Mouse (Mus musculus): ENCODE data around the gene Filip1l.
"Not testable (repeated sequence)": the region's sequence is repeated elsewhere in the genome, so short reads cannot be mapped to it uniquely, and the experiment has no call there.

Gene Filip1l

DNA sequence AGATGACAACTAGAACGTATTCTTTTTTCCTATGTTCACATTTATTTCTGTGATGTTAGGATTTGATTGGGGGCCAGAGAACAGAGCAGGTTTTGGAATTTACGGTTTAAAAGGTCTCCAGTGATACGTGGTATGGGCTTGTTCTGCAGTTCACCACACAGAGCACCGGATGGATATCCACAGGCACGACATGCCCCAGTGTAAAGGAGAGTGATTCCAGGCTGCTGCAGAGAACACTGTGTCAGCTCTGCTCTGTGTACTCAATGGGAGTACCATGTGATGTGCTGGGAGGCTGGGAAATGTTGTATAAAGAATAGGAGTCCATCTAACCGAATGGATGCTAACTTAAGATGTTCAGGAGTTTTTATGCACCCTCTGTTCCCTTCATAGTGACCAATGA is 1.0 kb downstream of the Filip1l start:
- DNase-seq (ENCODE audit: low read depth): no peak

DNA sequence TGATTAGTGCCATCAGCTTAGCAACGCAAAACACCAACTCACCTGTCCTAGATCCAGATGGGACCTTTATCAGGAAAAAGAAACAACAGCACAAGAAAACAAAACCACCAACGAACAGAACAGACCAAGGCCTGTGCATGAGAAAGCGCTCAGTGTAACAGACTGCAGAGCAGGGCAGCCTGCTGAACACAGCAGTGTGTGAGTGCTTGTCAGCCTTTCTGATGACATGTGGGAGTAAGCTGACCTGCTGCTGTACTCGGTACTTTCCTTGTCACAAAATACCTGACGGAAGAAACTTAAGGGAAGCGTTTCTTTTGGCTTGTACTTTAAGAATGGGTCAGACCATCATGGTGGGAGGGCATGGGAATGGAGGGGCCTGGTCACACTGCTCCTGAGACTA is 3.6 kb downstream of the Filip1l start:
- no peak for DNase-seq (ENCODE audit: low read depth)

DNA sequence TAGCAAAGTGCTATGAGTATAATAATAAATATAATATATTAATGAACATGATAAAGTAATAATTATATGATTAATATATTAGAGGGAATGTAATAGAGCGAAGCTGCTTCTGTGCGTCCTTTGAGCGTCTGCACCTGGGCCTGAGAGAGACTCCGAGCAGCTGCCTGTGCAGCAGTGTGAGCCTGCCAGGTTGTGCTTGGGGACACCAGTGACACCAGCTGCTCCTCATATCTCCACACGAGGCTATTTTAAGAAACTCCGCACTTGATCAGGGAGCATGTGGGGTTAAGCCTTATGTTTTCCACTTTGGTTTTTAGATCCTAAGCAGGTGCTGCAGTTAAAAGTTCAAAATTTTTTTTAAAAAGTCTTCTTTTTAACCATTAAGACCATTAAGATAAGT is 4.1 kb downstream of the Filip1l start:
- DNase-seq (ENCODE audit: low read depth): no peak

DNA sequence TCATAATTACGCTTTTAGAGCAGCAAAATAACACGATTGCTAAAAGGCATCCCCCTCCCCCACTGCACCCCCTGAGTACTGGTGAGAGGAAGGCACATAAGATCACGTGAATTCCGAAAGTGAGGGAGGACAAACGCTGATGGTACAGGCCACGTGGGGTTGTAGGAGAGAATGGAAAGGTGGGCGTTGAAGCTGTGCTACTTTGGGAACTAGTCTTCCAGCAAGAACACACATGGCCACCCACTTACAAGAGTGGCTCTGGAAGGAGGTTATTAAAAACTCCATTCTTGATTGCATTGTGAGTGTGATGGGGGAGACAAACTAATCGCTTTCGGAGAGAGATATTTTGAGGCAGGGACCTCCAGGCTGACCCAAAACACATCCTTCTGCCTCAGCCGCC is 6.4 kb downstream of the Filip1l start:
- DNase-seq (ENCODE audit: low read depth): no peak

DNA sequence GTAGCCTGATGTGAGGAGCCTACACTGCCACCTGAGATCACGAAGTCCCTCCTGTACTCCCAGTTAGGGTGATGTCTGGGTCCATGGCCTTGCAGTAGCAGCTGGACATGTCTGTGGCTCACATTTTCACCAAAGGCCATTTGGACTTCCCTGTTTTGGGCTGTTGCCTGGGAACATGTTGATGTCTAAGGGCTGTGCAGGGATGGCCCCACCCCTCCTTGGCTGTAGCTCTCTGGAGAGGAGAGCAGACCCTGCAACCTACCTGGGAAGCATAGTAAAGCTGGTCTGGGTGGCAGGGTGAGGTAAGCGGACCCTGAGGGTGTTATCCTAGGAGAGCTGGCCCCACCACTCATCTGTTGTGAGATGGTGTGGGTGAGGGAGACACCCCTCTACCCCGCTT is 7.9 kb downstream of the Filip1l start:
- no peak for DNase-seq (ENCODE audit: low read depth)

DNA sequence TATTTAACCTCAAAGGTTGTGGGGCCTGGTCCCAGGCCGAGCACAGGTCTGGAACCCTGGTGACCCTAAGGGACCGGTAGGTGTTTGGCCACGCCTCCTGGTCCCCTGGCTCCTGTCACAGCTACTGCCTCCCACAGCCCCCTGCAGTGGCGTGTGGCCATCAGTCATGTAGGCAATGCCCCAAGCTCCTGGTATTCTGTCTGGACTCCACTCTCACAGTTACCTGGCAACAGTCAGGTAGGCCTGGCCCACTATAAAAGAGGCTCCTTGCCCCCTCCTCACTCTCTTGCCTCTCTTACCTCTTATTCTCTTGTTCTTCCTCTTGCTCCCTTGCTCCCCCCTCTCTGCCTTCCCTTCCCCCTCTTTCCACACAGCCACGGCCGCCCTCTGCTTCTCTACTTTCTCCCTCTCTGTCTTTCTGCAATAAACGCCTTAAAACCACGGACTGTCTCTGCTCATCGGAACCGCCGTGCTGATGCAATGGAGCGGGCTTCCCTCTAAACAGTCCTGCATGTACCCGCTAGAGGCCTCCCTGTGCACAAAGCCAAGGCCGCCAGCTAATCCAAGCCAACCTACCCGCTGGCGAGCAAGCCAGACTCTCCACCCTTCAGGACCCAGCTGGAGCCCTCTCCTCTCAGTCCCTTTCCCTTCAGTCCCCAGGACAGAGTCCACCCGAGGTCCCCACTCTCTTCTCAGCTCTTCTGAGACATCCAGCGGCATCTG is 9.9 kb downstream of the Filip1l start:
- DNase-seq (ENCODE audit: low read depth): peak; percentile 54

DNA sequence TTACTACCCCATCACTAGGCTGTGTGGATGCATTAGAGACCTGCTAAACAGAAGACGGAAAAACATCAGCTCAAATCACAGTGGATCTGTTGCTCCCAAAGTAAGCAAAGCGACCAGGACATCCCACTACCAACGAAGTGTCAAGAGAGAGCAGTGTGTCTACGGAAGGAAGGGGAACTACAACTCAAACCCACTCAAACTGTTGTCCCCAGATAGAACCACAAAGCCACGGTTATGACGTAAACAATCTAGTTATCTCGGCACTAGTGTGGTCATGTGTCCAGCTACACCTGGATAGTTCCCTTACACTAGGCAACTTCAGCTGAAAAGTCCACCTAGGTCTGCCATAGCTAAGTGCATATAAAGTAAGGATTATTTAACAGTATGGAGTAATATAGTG is 11.6 kb downstream of the Filip1l start:
- peak; percentile 69 for DNase-seq (ENCODE audit: low read depth)

DNA sequence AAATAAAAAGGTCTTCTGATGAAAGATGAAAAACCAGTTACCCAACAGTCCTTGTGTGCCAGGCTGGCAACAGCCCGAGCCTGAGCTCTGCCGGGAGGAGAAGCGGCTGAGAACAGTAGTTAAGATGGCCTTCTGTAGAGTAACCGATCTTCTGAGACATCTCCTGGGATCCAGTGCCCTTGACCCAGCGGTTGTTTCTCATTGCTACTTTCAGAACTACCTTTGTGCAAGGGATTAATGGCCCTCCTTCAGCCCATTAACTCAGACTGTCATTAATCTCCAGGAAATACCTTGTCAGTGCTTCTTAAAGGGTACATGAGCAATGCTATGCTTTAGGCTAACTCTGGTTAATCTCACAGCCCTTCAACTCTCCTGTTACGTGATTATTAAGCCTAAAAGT is 13.2 kb downstream of the Filip1l start:
- no peak for DNase-seq (ENCODE audit: low read depth)

DNA sequence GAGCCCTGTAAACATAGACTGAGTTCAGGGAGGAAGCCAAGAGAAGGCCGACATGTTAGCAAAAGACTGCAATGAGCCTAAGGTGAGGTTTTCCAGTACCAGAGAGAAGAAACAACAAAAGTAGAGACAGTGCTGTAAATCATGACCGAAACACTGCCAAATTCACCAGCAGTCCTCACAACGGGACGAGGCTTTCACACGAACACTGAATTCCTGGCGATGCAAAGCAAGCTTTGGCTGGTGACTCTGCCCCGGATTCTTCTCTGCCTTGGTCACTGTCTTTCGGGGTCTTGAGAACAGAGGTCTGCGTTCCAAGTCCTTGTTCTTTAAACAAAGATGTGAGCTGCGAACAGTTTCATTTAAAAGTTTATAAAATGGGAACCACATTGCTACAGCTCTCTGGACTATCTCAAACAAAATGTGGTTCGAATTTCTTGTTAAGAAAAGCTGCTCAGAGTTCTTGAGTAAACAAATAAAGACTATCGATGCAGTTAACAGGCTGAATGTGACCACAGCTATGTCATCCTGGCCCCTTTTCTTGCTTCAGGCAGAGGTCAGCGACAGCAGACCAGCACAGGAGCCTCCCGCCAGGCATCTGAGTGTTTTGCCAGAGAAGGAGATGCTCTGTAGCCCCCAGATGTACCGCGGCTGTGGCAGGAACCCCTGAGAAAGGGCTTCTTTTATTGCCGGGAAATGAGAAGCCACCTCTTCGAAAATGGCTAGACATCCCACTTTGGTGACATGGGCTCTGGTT is 14.2 kb downstream of the Filip1l start:
- no peak for DNase-seq (ENCODE audit: low read depth)

DNA sequence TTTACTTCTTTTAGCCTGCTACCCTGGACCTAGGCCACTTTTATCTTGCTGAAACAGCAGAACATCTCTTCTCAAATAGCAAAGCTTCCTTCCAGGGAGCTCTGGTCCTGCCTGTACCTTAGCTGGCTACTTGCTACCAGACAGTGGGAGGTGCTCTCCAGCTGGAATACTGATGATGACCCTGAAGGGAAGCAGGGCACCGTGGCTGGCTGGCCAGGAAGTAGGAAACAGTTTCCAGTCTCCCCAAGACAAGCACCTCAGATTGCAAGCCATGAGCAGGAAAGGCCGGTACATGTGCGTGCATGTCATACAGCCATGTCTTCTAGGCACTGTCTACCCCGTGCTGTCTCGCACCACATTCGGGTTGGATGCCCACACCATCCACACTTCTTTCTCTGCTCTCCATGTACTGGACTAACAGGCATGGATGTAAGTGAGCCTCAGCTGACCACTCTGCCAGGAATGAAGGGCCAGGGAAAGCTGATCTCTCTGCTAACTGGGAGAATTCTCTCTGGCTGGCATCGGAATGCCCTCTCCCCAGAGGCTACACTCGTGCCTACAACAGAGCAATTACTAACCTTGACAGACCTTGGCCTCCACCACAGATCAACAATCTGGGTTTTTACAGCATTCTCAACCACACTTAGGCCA is 17.1 kb downstream of the Filip1l start:
- DNase-seq (ENCODE audit: low read depth): no peak

DNA sequence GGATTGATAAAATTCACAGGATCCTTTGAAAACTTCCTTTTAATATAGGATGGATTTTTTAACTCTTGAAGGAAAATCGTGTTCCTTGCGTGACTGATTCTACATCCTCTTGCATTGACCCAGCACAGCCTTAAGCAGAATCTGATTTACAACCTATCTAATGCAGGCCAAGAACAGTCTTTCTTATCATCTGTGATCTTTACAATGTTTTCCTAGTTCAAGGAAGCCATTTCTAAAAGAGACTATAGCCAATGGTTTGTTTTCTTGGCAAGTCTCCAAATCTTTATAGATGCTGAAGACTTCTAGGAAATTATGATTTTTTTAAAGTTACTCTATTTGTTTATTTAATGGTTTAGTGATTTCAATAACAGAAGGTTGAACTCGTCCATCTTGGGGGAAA is 19.3 kb downstream of the Filip1l start:
- DNase-seq (ENCODE audit: low read depth): no peak

DNA sequence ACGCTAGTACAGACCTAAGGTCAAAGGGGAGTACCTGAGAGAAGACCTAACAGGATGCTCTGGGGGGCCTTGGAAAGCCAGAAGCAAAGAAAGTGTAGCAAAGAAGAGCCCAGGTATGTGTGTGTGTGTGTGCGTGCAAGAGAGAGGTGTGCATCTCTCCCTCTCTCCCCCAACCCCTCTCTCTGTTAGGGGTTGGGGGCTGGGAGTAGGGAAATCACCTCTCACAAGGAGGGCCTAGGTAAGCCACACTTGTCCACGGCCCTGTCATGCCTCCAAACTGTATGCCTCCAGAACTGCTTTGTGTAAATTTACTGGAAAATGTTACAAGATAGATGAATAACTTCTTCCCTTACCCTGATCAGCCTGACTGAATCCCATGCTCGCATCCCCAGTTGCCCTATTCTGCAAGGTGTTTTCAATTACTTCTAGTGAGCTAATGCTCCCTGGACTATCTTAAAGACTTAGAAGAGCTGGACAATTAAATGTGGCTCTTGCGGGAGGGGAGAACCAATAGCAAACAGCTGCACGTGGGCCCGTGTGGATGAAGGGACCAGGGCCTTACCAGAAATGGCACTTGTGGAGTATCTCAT is 22.4 kb downstream of the Filip1l start:
- DNase-seq (ENCODE audit: low read depth): no peak

DNA sequence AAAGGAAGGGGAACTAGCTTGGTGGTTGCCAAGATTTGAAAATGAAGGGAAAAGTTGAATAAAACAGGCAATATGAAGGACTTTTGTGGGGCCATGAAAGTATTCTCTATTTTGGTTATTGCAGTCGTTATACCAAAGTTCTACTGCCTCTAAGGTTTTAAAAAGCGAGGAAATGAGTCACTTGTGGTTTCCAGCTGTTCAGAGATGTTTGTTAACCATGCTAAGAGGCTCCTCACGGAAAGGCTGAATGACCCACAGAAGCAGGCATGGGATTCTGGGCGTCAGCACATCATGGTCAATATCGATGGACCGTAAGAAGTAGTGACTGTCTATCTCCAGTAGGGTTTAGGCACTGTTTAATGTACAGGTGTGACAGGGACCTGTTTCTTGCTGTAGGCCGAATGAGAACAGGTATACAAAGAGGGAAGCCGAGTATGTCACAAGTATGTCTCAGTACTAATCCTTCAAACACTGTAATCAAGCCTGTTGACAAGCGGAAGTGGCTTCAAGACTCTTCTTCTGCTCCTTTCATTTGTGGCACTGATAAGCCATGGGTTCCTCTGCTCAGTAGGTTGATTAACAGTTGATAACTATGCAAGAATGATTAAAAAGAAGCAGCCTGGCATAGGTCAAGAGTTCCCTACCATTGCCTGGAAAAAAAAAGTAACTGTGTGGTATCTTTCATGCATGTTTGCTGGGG is 25.9 kb downstream of the Filip1l start:
- DNase-seq (ENCODE audit: low read depth): peak; percentile 94

DNA sequence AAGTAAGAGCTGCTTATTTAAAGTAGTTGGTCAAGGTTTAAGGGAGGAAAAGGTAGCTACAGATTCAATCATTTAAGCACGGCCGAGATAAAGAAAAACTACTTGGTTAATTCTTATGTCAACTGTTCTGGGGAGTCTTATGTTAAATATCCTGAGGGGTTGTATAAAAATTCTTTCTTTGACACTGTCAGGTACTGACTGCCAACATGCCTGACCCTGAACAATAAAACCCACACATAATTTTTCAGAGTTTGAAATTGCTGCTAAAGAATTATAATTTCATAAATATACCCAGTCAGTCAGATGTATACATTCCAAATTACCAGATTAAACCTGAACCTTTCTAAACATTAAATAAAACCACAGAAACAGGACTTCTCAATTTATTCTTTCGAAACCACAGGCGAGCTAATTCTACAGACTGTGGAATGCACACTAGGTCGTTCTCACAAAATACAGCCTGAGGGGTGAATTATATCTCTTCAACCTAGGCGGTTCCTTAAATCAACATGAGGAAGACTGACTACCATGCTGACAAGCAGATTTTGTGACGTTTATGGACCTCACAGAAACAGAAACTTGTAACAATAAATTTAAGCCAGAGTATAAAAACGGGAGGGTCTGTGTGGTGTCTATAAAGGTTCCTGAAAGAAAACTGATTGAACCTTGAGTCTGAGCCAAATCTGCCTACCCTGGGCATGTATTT is 30.5 kb downstream of the Filip1l start:
- DNase-seq (ENCODE audit: low read depth): no peak

DNA sequence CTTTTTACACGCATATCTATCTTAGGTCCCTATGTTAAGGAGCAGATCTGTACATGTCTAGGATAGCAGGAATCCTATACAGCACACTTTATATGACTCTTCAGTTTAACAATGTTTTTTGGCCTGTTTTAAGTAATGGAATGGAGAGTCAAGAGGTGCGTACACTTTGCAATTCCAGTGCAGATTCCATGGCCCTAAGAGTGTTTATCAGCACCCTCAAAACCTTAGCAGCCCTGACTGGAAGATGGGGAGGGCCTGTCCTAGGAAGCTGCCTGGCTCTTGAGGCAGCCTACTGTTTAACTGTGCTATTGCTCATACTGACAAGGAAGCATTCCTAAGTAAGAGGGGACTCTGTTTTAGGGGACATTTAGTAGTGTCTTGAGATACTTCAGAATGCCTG is 31.4 kb downstream of the Filip1l start:
- no peak for DNase-seq (ENCODE audit: low read depth)

DNA sequence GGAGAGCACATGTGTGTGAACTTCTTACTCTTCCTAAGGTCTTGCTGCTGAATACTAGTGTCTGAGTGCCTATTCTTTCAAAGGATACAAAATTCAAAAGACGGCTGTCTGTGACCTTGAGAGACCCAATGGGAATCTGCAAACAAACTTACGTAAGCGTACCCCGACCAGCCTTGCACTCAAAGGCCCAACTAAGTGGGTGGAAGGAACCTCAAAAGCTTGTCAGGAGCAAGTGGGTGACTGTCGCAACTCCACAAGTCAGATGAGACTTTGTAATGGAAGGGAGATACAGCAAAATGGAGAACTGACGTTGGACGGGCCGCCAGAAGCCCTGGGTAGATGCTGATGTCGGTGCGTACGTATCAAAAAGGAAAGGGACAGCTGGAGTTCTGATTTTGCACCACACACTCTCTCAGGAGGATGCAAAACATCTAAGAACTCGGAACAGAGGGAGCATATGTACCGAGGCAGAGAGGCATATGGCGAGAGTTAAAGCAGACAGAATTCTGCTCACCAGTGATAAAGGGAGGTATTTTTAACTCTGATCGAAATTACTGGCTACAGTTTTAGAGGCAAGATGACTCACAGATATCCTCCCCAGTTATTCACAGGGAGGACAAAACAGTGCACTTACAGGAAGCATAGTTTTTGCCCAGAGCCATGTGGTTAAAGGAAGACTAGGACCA is 36.8 kb downstream of the Filip1l start:
- DNase-seq (ENCODE audit: low read depth): peak; percentile 85

DNA sequence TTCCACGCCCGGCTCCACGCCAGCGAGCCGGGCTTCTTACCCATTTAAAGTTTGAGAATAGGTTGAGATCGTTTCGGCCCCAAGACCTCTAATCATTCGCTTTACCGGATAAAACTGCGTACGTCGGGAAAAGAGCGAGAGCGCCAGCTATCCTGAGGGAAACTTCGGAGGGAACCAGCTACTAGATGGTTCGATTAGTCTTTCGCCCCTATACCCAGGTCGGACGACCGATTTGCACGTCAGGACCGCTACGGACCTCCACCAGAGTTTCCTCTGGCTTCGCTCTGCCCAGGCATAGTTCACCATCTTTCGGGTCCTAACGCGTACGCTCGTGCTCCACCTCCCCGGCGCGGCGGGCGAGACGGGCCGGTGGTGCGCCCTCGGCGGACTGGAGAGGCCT is 38.3 kb downstream of the Filip1l start:
- DNase-seq (ENCODE audit: low read depth): not testable (repeated sequence)

DNA sequence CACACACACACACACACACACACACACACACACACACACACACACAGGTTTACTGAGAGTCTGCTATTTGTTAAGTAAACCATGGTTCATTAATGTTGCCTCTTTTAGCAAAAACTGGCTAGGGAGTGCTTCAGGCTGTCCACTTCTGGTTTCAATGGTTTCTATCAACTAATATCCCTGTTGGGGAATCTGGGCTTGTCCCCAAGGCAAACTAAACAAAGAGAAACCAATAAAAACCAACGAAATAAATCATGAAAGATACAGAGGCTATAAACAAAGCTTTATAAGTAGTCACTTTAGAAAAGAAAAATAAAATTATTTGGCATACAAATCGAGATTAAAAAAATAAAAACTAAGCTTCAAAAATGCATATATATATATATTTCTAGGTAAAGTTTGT is 39.6 kb downstream of the Filip1l start:
- no peak for DNase-seq (ENCODE audit: low read depth)

DNA sequence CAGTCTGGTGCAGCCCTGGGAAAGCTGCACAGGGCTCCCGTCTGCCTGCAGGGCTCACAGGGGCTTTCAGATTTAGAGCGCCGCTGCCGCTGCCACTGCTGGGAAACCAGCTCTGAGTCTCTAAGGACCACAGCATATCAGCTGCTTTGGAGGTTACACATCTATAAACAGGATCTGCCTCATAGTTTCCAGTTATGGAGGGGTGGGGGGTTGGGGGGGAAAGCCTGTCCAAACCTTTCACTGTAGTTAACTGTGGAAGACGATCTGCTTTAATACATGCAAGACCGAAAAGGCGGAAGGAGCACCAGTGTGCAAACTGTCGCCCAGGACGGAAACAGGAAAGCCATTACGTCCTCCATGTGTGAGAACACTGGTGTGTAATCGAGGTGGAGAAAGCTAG is 40.3 kb downstream of the Filip1l start:
- no peak for DNase-seq (ENCODE audit: low read depth)

DNA sequence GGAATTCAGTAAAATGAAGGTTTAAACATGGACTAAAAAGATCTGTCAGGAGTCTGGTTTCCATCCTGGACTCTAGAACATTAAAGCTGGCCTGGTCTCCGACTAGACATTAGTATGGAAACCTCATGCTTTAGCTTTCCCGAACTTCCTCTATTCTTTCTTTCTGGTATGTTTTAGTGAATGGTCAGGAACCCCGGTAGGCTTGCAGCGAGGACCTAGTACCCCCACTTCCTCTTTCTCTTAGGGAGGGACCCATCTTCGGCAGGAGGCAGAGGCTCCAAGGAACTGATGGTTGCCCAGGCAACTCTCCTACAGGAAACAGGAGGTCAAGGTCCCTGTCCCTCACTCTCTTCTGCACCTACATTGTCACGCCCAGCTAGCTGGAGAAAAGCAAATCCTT is 43.4 kb downstream of the Filip1l start:
- no peak for DNase-seq (ENCODE audit: low read depth)

DNA sequence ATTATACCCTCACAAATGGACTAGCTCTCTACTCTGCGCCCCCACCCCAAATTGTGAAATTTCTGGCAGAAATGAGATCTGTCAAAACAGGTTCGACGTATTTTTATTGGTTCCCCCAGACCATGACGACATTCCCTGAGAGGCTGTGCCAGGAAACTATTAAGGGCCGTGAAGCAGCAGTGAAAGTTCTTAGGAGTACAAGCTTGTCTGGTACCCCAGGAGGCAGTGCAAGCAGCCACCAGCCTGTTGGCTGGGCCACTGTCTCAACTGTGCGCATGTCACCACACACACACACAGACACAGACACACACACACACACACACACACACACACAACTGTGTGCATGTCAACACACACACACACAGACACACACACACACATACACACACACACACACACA is 45.0 kb downstream of the Filip1l start:
- no peak for DNase-seq (ENCODE audit: low read depth)

Data from 416B (cell line).